Mouse (Mus musculus) Patski (cell line): ENCODE results near the gene Arl15. TPM values are rescaled to one million over a fixed set of nuclear protein-coding genes. Genes with fewer than 3 reads are reported as not detected.

ENCODE experiments used
- ATAC-seq: fragments of 100-300 bp; one replicate; pipeline ENCODE4 v1.8.0; 2021
- CTCF ChIA-PET: fragments of 350-600 bp; sonication (Branson Sonifier 250); formaldehyde crosslinking; loops from one replicate; lab custom pipeline; 2022; ENCODE audit warnings: inconsistent platforms; lab: Charles Lee
- POLR2A ChIA-PET: fragments of 350-600 bp; sonication (Branson Sonifier 250); formaldehyde crosslinking; loops from one replicate; lab custom pipeline; 2022; ENCODE audit warnings: antibody characterized with exemption, inconsistent platforms; lab: Charles Lee
- DNase-seq: peaks from one replicate; pipeline ENCODE4 v3.0.0-alpha.2; 2011; ENCODE audit warnings: low read depth, low spot score
- H3K27me3 ChIP-seq: fragments of 371-371 bp; one replicate; pipeline ENCODE4 v1.5.1; 2021
- CTCF ChIP-seq: fragments of 100-300 bp; IDR thresholded peaks from one replicate; pipeline ENCODE4 v1.5.1; 2021
- in situ Hi-C: fragments of 300-500 bp; cut with MboI; formaldehyde crosslinking; loops from 3 replicates; pipeline ENCODE4 v1.11.1; 2018; ENCODE audit warnings: low pct_unique_long_range_greater_than_20kb, mixed read lengths
- polyA plus RNA-seq: library from polyadenylated mRNA; unstranded; gene quantifications from one replicate; pipeline ENCODE4 v1.2.3, GENCODE M21; 2021

Arl15 gene
- 35.2 TPM for polyA plus RNA-seq

DNA sequence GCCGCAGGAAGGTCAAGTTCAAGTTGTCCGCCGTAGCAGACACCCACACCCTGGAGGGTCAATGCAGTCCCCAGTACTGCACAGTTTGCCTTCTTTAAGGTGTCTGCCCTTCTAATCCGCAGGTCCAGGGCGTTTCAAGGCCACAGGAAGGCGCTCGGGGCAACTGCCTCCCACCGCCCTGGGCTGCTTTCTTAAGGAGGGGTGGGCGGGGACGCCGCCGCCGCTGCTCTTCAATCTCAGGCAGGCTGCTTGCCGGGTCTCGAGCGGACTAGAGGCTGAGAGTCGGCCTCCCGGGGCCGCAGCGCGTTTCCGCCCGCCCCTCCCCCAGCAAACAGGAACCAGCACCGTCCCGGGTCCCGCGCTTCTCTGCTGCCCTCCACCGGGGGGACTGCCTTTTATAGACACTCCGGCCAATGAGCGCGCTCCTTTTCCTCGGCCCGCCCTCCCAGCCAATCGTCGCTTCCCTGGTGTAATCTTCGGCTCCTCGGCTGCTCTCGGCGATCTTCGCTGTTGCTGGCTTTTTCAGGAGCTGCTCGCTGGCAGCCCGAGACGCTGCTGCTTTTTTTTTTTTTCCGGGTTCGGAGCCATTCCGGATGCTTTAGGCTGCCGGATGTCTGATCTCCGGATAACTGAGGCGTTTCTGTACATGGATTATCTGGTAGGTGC is at the start of gene Arl15:
TSS of gene Arl15 (plus strand) at position 467 of the 666 bp plus-strand sequence.
- CTCF ChIA-PET = interaction anchor here (0.8 to 1.4 kb wide), 2 partner anchors 70 to 73 kb away, joined by 3 to 5 read pairs; no protein-coding TSS in a partner anchor
- peak; percentile 98 for ATAC-seq
- in situ Hi-C loops = loop anchor here (10.0 kb wide), 1 partner anchor 99 kb away; no protein-coding TSS in a partner anchor
- peak; percentile 60 for TF ChIP-seq CTCF
- POLR2A ChIA-PET = interaction anchor here (0.7 kb wide), 1 partner anchor 696 kb away, joined by 3 read pairs; no protein-coding TSS in a partner anchor
- DNase-seq = peak; percentile 77
- no peaks in the 10 kb centered on the region for H3K27me3 ChIP-seq

DNA sequence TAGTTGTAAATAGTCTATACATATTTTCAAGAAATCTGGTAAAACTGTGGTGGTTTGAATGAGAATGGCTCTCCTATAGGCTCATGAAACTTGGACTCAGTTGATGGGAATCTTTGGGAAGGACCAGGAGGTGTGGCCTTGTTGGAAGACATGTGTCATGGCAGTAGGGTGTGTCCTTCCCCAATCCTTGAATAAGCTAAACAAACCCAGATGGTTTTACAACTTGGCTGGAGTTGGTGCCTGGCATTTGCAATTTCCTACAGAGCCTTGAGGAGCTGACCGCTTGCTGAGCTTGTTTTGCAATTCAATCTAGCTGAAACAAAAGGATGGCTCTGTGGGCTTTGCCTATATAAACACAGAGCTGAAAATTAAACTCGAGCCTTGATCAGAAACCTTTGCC is 49.0 kb upstream of the Arl15 start:
- TF ChIP-seq CTCF = no peak
- no peaks in the 10 kb centered on the region for H3K27me3 ChIP-seq
- DNase-seq = no peak
- in situ Hi-C loops = no loop called here
- ChIA-PET CTCF (interaction anchor here (1.1 to 1.3 kb wide), 2 partner anchors 14 to 30 kb away, joined by 3 to 4 read pairs; no protein-coding TSS in a partner anchor), POLR2A (no interaction called here)
- ATAC-seq = no peak

DNA sequence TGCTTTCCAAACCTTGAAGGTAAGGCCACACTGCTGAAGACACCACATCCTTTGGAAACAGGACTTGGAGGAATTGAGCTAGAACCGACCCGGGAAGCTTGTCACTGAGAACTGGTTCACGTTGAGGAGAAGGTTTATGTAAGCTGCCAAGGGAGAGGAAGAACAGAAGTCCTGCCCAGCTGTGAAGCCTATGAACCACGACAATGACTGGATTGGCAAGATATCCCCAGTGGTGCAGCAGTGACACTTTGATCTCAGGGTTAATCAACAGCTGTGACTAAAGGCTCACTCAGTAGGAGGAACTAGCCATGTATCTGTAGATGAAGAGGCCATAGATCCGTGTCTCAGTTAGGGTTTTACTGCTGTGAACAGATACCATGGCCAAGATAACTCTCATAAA is 43.5 kb upstream of the Arl15 start:
- DNase-seq (no peak), ATAC-seq (no peak)
- no peaks in the 10 kb centered on the region for H3K27me3 ChIP-seq
- ChIA-PET CTCF (interaction anchor here (1.0 kb wide), 1 partner anchor 19 kb away, joined by 3 read pairs; no protein-coding TSS in a partner anchor), POLR2A (no interaction called here)
- TF ChIP-seq CTCF = no peak
- in situ Hi-C loops = no loop called here

DNA sequence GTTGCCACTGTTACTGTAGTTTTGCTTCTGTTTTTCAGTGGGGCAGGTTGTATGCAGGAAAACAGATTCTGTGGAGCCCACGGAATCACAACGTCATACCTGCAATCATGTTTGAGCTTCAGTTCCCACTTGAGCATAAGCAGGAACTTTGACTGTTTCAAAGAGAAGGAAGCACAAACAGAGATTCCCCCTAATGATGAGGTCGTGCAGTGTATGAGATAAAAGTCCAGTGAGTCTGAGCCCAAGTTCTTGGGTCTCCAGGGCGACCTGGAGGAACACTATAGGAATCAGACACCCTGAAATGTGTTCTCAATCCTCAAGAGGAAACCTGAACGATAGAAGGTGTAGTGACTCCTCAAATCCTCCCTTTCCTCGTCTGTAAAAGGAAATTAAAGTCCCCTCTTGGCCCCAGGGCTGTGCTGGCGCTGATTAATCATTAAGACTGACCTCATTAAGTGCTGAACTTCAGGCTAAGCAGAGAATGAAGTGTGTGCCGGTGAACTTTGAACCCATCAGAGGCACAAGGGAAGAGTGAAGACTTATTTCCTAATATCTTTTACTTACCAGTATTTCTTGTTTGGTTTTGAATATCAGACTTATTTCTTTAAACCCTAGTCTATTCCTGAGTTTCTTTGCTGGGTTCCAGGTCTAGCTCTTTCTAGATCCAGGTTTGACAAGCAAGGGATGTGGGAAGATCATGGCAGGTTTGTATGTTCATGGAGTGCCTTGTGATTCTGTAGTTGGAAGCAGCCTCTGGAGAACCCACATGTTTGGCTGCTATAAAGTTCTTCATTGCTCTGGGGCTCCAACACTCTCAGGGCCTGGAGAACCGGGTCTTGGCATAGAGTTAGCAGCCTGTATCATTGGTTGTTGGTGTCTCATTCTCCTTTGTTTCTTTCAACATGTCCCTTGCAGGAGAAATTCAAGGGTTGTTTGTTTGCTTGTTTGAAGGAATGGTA is 39.3 kb upstream of the Arl15 start:
- ATAC-seq (no peak), DNase-seq (no peak)
- H3K27me3 ChIP-seq = peaks cover 4% of the 10 kb centered on the region
- TF ChIP-seq CTCF = no peak
- ChIA-PET POLR2A (no interaction called here), CTCF (no interaction called here)
- in situ Hi-C loops = no loop called here

DNA sequence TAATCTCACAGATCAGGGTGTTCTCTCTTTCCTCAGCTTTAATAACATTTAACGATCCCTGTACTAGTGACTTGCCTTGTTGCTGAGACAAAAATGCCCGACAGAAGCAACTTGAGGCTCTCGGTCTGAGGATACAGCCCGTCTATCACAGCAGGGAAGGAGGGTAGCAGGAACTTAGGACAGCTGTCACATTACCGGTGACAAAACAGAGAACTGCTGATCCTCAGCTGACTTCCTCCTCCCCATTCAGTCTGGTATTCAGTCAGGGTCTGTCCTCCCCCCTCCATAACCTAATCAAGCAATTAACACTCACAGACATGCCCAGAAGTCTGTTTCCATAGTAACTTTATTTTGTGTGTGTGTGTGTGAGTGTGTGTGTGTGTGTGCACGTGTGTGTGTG is 38.5 kb upstream of the Arl15 start:
- TF ChIP-seq CTCF = no peak
- ATAC-seq = no peak
- POLR2A ChIA-PET = no interaction called here
- H3K27me3 ChIP-seq = peaks cover 4% of the 10 kb centered on the region
- CTCF ChIA-PET = no interaction called here
- no peak for DNase-seq
- in situ Hi-C loops = no loop called here

DNA sequence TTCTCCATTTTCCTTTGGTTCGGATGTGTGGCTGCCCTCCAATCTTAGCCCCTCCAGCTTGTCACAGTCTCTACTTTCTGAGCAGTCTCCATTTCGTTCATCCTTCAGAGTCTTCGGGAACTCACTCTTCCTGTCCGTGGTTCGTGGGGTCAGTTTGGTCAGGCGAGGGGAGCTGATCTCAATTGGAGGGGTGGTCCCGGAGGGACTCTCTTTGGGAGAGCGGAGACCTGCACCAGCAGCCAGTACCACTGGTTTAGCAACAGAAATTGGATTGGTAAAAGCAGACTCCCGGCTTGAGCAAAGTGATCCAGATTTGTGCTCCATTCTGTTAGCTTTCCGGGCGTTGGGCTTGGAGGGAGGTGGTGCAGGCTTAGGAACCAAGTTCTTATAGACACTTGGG is 32.6 kb upstream of the Arl15 start:
- no peak for DNase-seq
- peaks cover 4% of the 10 kb centered on the region for H3K27me3 ChIP-seq
- no peak for ATAC-seq
- ChIA-PET POLR2A (no interaction called here), CTCF (interaction anchor here (1.4 kb wide), 1 partner anchor 49 kb away, joined by 3 read pairs; no protein-coding TSS in a partner anchor)
- in situ Hi-C loops = no loop called here
- no peak for TF ChIP-seq CTCF

DNA sequence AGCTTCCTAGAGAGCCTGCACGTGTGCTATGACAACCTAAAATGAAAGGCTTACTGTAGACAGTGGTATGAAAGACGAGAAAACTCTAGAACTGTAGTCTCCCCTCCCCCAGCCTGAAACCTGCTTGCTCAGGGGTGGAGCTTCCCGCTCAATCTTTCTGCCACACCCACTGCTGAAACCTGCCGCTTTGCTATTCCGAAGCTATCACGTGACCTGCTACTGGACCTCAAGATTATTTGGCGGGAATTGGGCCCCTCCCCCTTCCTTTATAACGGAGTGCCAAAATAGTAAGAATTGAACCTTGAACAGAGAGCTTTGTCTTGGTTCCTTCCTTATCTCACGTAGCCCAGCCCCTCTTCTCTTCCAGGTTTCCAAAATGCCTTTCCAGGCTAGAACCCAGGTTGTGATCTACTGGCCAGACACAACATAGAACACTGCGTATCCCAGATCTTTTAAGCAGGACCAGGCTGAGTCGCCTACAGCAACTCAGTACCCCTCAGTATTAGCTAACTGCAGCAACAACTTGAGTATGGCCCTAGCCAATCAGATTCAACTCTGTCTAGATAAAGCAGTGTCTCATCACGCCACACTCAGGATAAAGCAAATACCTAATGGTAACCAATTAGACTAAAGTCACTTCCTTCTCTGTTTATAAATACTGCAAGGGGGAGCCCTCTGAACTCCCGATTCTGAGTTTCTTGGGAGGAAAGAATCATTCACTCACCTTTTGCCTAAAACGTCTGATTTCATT is 31.4 kb upstream of the Arl15 start:
- no peak for TF ChIP-seq CTCF
- ATAC-seq (no peak), DNase-seq (no peak)
- POLR2A ChIA-PET = no interaction called here
- peaks cover 4% of the 10 kb centered on the region for H3K27me3 ChIP-seq
- CTCF ChIA-PET = interaction anchor here (0.7 to 1.6 kb wide), 4 partner anchors 10 to 47 kb away, joined by 3 to 5 read pairs (median 4); no protein-coding TSS in a partner anchor
- in situ Hi-C loops = no loop called here

DNA sequence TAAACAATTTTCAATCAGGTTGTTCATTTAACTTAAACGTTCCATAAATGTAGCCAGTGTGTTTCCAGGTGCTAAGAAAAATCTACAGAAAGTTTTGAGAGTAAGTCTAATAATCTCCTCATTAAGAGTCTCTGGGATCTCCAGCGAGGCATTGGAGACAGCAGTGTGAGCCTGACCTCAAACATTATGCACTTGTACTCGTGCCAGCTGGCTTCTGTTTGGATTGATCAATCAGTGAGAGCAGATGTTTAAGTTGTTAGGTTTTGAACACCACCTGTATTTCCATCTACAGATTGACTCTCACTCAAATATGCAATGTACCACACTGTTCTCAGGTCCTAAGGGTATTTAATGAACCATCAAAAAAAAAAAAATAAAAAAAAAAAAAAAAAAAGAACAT is 28.9 kb upstream of the Arl15 start:
- DNase-seq (no peak), ATAC-seq (no peak)
- POLR2A ChIA-PET = interaction anchor here (0.7 kb wide), 1 partner anchor 78 kb away, joined by 5 read pairs; no protein-coding TSS in a partner anchor
- CTCF ChIA-PET = no interaction called here
- TF ChIP-seq CTCF = no peak
- in situ Hi-C loops = no loop called here
- H3K27me3 ChIP-seq = no peaks in the 10 kb centered on the region

DNA sequence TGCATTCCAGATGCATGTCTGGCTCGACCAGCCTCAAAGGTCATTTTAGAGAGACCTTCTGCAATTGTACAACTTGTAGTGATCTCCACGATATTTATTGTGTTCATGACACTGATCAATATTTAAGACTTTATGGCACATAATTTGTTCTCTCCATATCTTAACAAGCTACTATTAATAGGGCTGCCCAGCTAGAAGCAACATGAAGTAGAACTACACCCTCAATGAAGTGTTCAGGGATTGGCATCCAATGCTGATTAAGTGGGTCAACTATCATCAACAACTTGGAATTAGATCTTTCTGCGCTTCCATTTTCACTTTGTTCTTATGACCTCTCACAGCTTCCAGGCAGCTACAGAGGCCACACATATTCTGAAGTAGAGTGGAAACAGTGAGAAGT is 24.5 kb upstream of the Arl15 start:
- DNase-seq (no peak), ATAC-seq (no peak)
- H3K27me3 ChIP-seq = no peaks in the 10 kb centered on the region
- in situ Hi-C loops = no loop called here
- TF ChIP-seq CTCF = no peak
- ChIA-PET POLR2A (no interaction called here), CTCF (interaction anchor here (0.9 to 1.2 kb wide), 3 partner anchors 10 to 80 kb away, joined by 3 to 4 read pairs (median 3); no protein-coding TSS in a partner anchor)

DNA sequence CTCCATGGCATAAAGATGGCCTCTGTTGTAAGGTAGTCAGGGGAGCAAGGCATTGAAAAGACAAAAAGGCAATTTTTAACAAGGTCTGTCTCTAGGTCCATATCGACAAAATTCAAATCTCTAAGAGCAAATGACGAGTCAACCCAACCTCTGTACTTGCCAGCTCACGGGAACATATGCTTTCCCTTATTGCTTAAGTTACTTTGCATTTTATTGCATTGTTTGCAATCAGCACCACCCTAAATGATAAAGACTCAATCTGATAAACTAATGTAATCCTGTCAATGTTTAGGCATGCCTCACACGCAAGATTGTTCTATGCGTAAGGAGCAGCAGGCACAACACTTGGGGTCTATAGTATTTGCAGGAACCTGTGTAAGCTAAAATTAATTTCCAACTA is 24.0 kb upstream of the Arl15 start:
- in situ Hi-C loops = no loop called here
- ChIA-PET CTCF (interaction anchor here (1.0 to 1.4 kb wide), 3 partner anchors 11 to 80 kb away, joined by 3 to 5 read pairs (median 4); no protein-coding TSS in a partner anchor), POLR2A (no interaction called here)
- no peaks in the 10 kb centered on the region for H3K27me3 ChIP-seq
- ATAC-seq = no peak
- no peak for TF ChIP-seq CTCF
- DNase-seq = no peak
